20 mouse cellular contexts compared by ENCODE assay signal in the genomic region with DNA sequence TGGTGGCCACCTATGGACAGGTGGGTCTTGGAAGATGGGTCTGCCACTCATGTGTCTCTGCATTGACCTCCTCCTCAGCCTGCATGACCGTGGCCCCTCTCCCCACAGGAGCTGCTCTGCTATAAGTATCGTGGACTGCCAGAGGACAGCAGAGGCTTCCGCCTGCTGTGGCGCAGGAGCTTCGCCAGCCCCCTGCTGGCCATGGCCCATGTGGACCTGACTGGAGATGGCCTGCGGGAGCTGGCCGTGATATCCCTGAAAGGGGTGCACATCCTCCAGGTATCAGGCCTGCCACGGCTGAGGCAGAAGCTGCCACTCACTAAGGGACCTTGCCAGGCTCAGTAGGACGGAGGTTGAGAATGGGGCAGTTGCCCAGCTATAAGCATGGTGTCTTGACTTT. TPM values are rescaled to one million over a fixed set of nuclear protein-coding genes. Genes with fewer than 3 reads are reported as not detected.
DNase-seq lines count a peak whose midpoint lies in the region; ATAC-seq and TF ChIP-seq lines count a peak whose summit lies in the region.
"Had no signal": no experiment of that assay in that cellular context is flagged by ENCODE, and none has a peak within 500 bp of the region (broad histone marks: within the 10 kb centered on the region; RNA-seq: fewer than 3 reads in every experiment).

No protein-coding gene starts in this region.

- peak; percentile 49; the same call in 1 of the 2 replicates for TF ChIP-seq CTCF in liver, embryonic 14.5 days (IDR thresholded peaks at IDR 0.05; ENCODE audit: low read depth)
- peak; percentile 18; the same call in 1 of the 2 replicates for TF ChIP-seq CTCF in stomach, postnatal 0 days (IDR thresholded peaks at IDR 0.05; ENCODE audit: low read depth)

- WGBS in liver, embryonic 14.5 days (ENCODE audit: insufficient replicate concordance) = 62% methylated on average over 9 of the region's 9 CpGs
- WGBS in liver, embryonic 11.5 days = 77% methylated on average over 9 of the region's 9 CpGs
- WGBS in stomach, postnatal 0 days = 74% methylated on average over 9 of the region's 9 CpGs

- no peak for ATAC-seq in liver, embryonic 14.5 days (ENCODE audit: insufficient read depth)
- ATAC-seq in liver, embryonic 11.5 days (replicated peaks; ENCODE audit: low FRiP score) = no peak
- ATAC-seq in stomach, postnatal 0 days (ENCODE audit: low FRiP score, low TSS enrichment) = no peak
- ATAC-seq: CD4-positive, CD25-positive, alpha-beta regulatory T cell, adult 4 months; forebrain, embryonic 14.5 days; forebrain, postnatal 0 days had no signal

- no peaks in the 10 kb centered on the region for H3K9me3 ChIP-seq in liver, embryonic 14.5 days (ENCODE audit: control insufficient read depth, low read length)
- H3K9me3 ChIP-seq in liver, embryonic 11.5 days (ENCODE audit: control insufficient read depth, low read length) = no peaks in the 10 kb centered on the region
- H3K9me3 ChIP-seq in stomach, postnatal 0 days (ENCODE audit: control insufficient read depth, low read length) = no peaks in the 10 kb centered on the region
- H3K9me3 ChIP-seq: embryonic facial prominence, embryonic 12.5 days; embryonic facial prominence, embryonic 15.5 days; hindbrain, embryonic 12.5 days; hindbrain, embryonic 15.5 days had no signal

- no peaks in the 10 kb centered on the region for H3K36me3 ChIP-seq in liver, embryonic 14.5 days (replicated peaks; ENCODE audit: control insufficient read depth, insufficient read depth, low read depth)
- no peaks in the 10 kb centered on the region for H3K36me3 ChIP-seq in liver, embryonic 11.5 days (ENCODE audit: control insufficient read depth, insufficient read depth, low read length)
- peaks cover 6% of the 10 kb centered on the region for H3K36me3 ChIP-seq in stomach, postnatal 0 days (ENCODE audit: control insufficient read depth, insufficient read depth, low read length)
- H3K36me3 ChIP-seq: hindbrain, embryonic 15.5 days had no signal

- TF ChIP-seq EP300 in liver, embryonic 14.5 days (IDR thresholded peaks at IDR 0.05; ENCODE audit: low read depth) = no peak
- TF ChIP-seq EP300 in stomach, postnatal 0 days (optimal IDR thresholded peaks at IDR 0.05) = no peak

- H3K9ac ChIP-seq in liver, embryonic 14.5 days (replicated peaks) = no peak overlapping the region
- no peak overlapping the region for H3K9ac ChIP-seq in liver, embryonic 11.5 days (ENCODE audit: low read depth, low read length)
- no peak overlapping the region for H3K9ac ChIP-seq in stomach, postnatal 0 days (ENCODE audit: low read length)
- H3K9ac ChIP-seq: embryonic facial prominence, embryonic 12.5 days; embryonic facial prominence, embryonic 15.5 days; forebrain, postnatal 0 days; hindbrain, embryonic 12.5 days; hindbrain, embryonic 15.5 days had no signal

- no peak overlapping the region for H3K4me2 ChIP-seq in liver, embryonic 14.5 days (ENCODE audit: low read depth)
- no peak overlapping the region for H3K4me2 ChIP-seq in liver, embryonic 11.5 days
- no peak overlapping the region for H3K4me2 ChIP-seq in stomach, postnatal 0 days (replicated peaks; ENCODE audit: low read depth)
- H3K4me2 ChIP-seq: embryonic facial prominence, embryonic 12.5 days; embryonic facial prominence, embryonic 15.5 days; heart, embryonic 11.5 days; hindbrain, embryonic 12.5 days; hindbrain, embryonic 15.5 days had no signal

- H3K27me3 ChIP-seq in liver, embryonic 14.5 days (ENCODE audit: control insufficient read depth, insufficient read depth, low read length) = peaks cover 7% of the 10 kb centered on the region
- H3K27me3 ChIP-seq in liver, embryonic 11.5 days (replicated peaks; ENCODE audit: control insufficient read depth, insufficient read depth, low read length) = peaks cover 12% of the 10 kb centered on the region
- H3K27me3 ChIP-seq in stomach, postnatal 0 days (ENCODE audit: control insufficient read depth, insufficient read depth, low read length) = no peaks in the 10 kb centered on the region
- H3K27me3 ChIP-seq: embryonic facial prominence, embryonic 12.5 days; embryonic facial prominence, embryonic 15.5 days; hindbrain, embryonic 12.5 days; hindbrain, embryonic 15.5 days had no signal

- H3K27ac ChIP-seq in liver, embryonic 14.5 days = no peak overlapping the region
- H3K27ac ChIP-seq in liver, embryonic 11.5 days (ENCODE audit: low read depth, low read length) = no peak overlapping the region
- H3K27ac ChIP-seq in stomach, postnatal 0 days (replicated peaks) = no peak overlapping the region
- H3K27ac ChIP-seq: embryonic facial prominence, embryonic 12.5 days; embryonic facial prominence, embryonic 15.5 days; gastrocnemius, adult 2 months; hindbrain, embryonic 12.5 days; hindbrain, embryonic 15.5 days had no signal

- H3K4me1 ChIP-seq in liver, embryonic 14.5 days (replicated peaks; ENCODE audit: control insufficient read depth in 2 of 2, insufficient read depth in 2 of 2, low read length in 1 of 2) = no peaks in the 10 kb centered on the region
- 0 out of 2 replicates have a peak, but pooled peaks cover 7% of the 10 kb centered on the region for H3K4me1 ChIP-seq in liver, embryonic 11.5 days (replicated peaks; ENCODE audit: control insufficient read depth, insufficient read depth, low read length)
- no peaks in the 10 kb centered on the region for H3K4me1 ChIP-seq in stomach, postnatal 0 days (replicated peaks; ENCODE audit: control insufficient read depth, insufficient read depth)

- no peak overlapping the region for H3K4me3 ChIP-seq in liver, embryonic 14.5 days (ENCODE audit: insufficient read depth in 1 of 2, low read depth in 2 of 2, low read length in 2 of 2)
- H3K4me3 ChIP-seq in liver, embryonic 11.5 days (ENCODE audit: low read depth, low read length) = no peak overlapping the region
- H3K4me3 ChIP-seq in stomach, postnatal 0 days (ENCODE audit: low read depth, low read length) = no peak overlapping the region
- H3K4me3 ChIP-seq: embryonic facial prominence, embryonic 12.5 days; embryonic facial prominence, embryonic 15.5 days; gastrocnemius, adult 2 months; hindbrain, embryonic 12.5 days; hindbrain, embryonic 15.5 days had no signal

- peak; percentile 67 for DNase-seq in cerebellum, adult 9-11 months
- DNase-seq in cerebellum, postnatal 4 days (ENCODE audit: low spot score in 2 of 2) = no peak
- DNase-seq in liver, embryonic 14.5 days (ENCODE audit: low read depth in 3 of 3, low spot score in 3 of 3) = no peak
- no peak for DNase-seq in liver, embryonic 11.5 days (ENCODE audit: low spot score)
- DNase-seq in stomach, postnatal 0 days (ENCODE audit: low spot score) = no peak
- no peak for DNase-seq in thymus, postnatal 4 days
- DNase-seq: adrenal gland, adult 2 months; adrenal gland, postnatal 14 days; cerebellum, adult 8-10 months; forebrain, postnatal 0 days; gastrocnemius, adult 2 months; gastrocnemius, postnatal 14 days; heart, adult 11 months had no signal

RNA-seq across cellular contexts. Expression of gene Slc8a2, which starts 3.8 kb away (rescaled TPM):
- 0.08 and 0.11 TPM in 2 replicates for polyA plus RNA-seq in liver, embryonic 14.5 days (2012; rRNA removed)
- polyA plus RNA-seq in liver, embryonic 14.5 days (2014; fragmentation: Nextera tagmentation; extraction: Ambion mirVana) = not detected in 2 replicates
- polyA plus RNA-seq in liver, embryonic 11.5 days (2014; fragmentation: Nextera tagmentation; extraction: Ambion mirVana) = 0.07 and 0.18 TPM in 2 replicates
- 0.11 and 0.12 TPM in 2 replicates for polyA plus RNA-seq in stomach, postnatal 0 days (2015; fragmentation: Nextera tagmentation; extraction: Ambion mirVana)
- polyA plus RNA-seq: CD4-positive, CD25-positive, alpha-beta regulatory T cell, adult 4 months had no signal

RNA-seq across cellular contexts. Expression of gene Kptn, which starts 6.1 kb away (rescaled TPM):
- 5.7 and 7.5 TPM in 2 replicates for polyA plus RNA-seq in liver, embryonic 14.5 days (2012; rRNA removed)
- polyA plus RNA-seq in liver, embryonic 14.5 days (2014; fragmentation: Nextera tagmentation; extraction: Ambion mirVana) = 8.2 and 8.6 TPM in 2 replicates
- polyA plus RNA-seq in liver, embryonic 11.5 days (2014; fragmentation: Nextera tagmentation; extraction: Ambion mirVana) = 20.2 and 20.7 TPM in 2 replicates
- 11.8 and 13.1 TPM in 2 replicates for polyA plus RNA-seq in stomach, postnatal 0 days (2015; fragmentation: Nextera tagmentation; extraction: Ambion mirVana)

RNA-seq across cellular contexts. Expression of gene Napa, which starts 27.6 kb away (rescaled TPM):
- polyA plus RNA-seq in liver, embryonic 14.5 days (2012; rRNA removed) = 88.9 and 110 TPM in 2 replicates
- 107 and 112 TPM in 2 replicates for polyA plus RNA-seq in liver, embryonic 14.5 days (2014; fragmentation: Nextera tagmentation; extraction: Ambion mirVana)
- 167 and 174 TPM in 2 replicates for polyA plus RNA-seq in liver, embryonic 11.5 days (2014; fragmentation: Nextera tagmentation; extraction: Ambion mirVana)
- 136 and 152 TPM in 2 replicates for polyA plus RNA-seq in stomach, postnatal 0 days (2015; fragmentation: Nextera tagmentation; extraction: Ambion mirVana)

RNA-seq across cellular contexts. Expression of gene Meis3, which starts 49.1 kb away (rescaled TPM):
- 1.2 and 1.6 TPM in 2 replicates for polyA plus RNA-seq in liver, embryonic 14.5 days (2012; rRNA removed)
- 0.70 and 1.0 TPM in 2 replicates for polyA plus RNA-seq in liver, embryonic 14.5 days (2014; fragmentation: Nextera tagmentation; extraction: Ambion mirVana)
- polyA plus RNA-seq in liver, embryonic 11.5 days (2014; fragmentation: Nextera tagmentation; extraction: Ambion mirVana) = 14.2 and 17.7 TPM in 2 replicates
- polyA plus RNA-seq in stomach, postnatal 0 days (2015; fragmentation: Nextera tagmentation; extraction: Ambion mirVana) = 10.9 and 11.8 TPM in 2 replicates
